Mouse (Mus musculus) megakaryocyte, embryonic 14.5 days (primary cell): Measurements from ENCODE around the gene Esyt3.

Experiments used
- FLI1 ChIP-seq: IDR thresholded peaks from 2 replicates; pipeline ENCODE4 v1.6.1; 2012; ENCODE audit warnings: low read length, inconsistent platforms, mixed read lengths
- GATA1 ChIP-seq: IDR thresholded peaks from 3 replicates; pipeline ENCODE4 v1.6.1; 2012; ENCODE audit warnings: mixed read lengths, low read length, inconsistent platforms, borderline replicate concordance

GRCm38 (mm10) chr9:99340126-99340525 is 18.2 kb downstream of the Esyt3 start:
- TF ChIP-seq GATA1 = no peak
- TF ChIP-seq FLI1 = no peak
